Mouse (Mus musculus): ENCODE data around the gene Cdc37.

DNA sequence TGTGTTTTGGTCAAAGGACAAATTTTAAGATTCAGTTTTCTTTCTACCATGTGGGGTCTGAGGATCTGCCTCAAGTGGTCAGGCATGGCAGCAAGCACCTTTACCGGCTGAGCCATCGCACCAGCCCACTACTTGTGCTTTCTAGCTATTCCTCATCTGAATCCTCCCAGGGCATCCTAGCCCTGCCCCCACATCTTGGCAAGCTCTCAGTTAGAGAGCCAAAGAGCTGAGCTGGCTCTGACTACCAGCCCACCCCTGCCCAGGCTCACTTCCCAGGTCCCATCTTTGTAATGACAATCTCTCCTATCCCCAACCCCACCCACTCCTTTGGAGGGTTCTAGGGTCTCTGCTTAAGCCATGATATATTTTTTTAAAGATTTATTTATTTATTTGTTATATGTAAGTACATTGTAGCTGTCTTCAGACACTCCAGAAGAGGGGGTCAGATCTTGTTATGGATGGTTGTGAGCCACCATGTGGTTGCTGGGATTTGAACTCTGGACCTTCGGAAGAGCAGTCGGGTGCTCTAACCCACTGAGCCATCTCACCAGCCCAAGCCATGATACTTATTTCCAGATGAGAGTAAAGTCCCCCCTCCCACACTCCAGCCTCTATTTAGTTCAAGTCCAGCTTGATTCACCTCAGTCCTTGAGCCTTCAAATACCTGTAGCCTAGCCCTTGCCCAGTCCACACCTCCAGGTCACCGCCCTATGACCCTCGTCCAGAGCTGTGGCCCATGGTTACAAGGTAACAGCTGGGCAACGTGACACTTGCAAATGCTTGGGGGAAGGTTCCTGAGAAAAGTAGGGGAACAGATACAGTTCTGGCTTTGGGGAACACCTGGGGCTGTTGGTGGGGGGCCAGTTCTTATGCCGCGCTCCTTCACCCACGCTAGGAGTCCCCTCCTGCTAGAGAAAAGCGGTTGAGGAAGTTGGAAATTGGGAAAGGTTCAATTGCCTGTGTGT lies 13.6 kb upstream of the Cdc37 start:
- TF ChIP-seq HCFC1 (IDR thresholded peaks at IDR 0.05; ENCODE audit: low read depth, low read length) (no peak), TBP (IDR thresholded peaks at IDR 0.05; ENCODE audit: low read depth, low read length) (peak; percentile 91), POLR2A (IDR thresholded peaks at IDR 0.05; ENCODE audit: control insufficient read depth in 1 of 2, insufficient read depth in 1 of 2, low read depth in 1 of 2, low read length in 2 of 2, poor library complexity in 1 of 2) (no peak), USF2 (IDR thresholded peaks at IDR 0.05; ENCODE audit: borderline replicate concordance in 1 of 2, insufficient read depth in 1 of 2, low read depth in 1 of 2, low read length in 2 of 2) (no peak), GABPA (IDR thresholded peaks at IDR 0.05; ENCODE audit: low read depth, low read length) (no peak), MAX (IDR thresholded peaks at IDR 0.05; ENCODE audit: low read length) (no peak), UBTF (IDR thresholded peaks at IDR 0.05; ENCODE audit: borderline replicate concordance, insufficient read depth, low read depth, low read length) (no peak; the same call in 1 of the 2 replicates), EP300 (IDR thresholded peaks at IDR 0.05; ENCODE audit: low read depth in 1 of 2, low read length in 2 of 2) (no peak), CTCF (IDR thresholded peaks at IDR 0.05 in 2 of 3, conservative IDR thresholded peaks at IDR 0.05 in 1 of 3; ENCODE audit: control insufficient read depth in 1 of 3, insufficient read depth in 1 of 3, low read depth in 2 of 3, low read length in 3 of 3, poor library complexity in 1 of 3, severe bottlenecking in 1 of 3) (no peak), ZNF384 (IDR thresholded peaks at IDR 0.05; ENCODE audit: low read depth, low read length) (no peak), SIN3A (IDR thresholded peaks at IDR 0.05; ENCODE audit: low read length) (no peak), MAFK (IDR thresholded peaks at IDR 0.05; ENCODE audit: borderline replicate concordance, low read depth, low read length) (no peak)
